In genomic region chr10:46046890-46047414, GRCm38 (mm10) we compare ENCODE assay signal across 22 mouse cellular contexts.
DNase-seq lines count a peak whose midpoint lies in the region; ATAC-seq and TF ChIP-seq lines count a peak whose summit lies in the region.
"Had no signal": no experiment of that assay in that cellular context is flagged by ENCODE, and none has a peak within 500 bp of the region (broad histone marks: within the 10 kb centered on the region; RNA-seq: fewer than 3 reads in every experiment).

No protein-coding gene starts in this region.

- WGBS in hindbrain, embryonic 16.5 days: 56% methylated on average over 8 of the region's 8 CpGs
- WGBS in hindbrain, embryonic 10.5 days: 88% methylated on average over 8 of the region's 8 CpGs
- 50% methylated on average over 8 of the region's 8 CpGs for WGBS in midbrain, embryonic 16.5 days

- peaks cover 12% of the 10 kb centered on the region for H3K4me1 ChIP-seq in hindbrain, embryonic 16.5 days (ENCODE audit: control insufficient read depth, insufficient read depth, low read depth, low read length)
- peaks cover 13% of the 10 kb centered on the region for H3K4me1 ChIP-seq in hindbrain, embryonic 10.5 days (replicated peaks)
- H3K4me1 ChIP-seq in midbrain, embryonic 16.5 days (ENCODE audit: control insufficient read depth, insufficient read depth, low read length): peaks cover 15% of the 10 kb centered on the region
- H3K4me1 ChIP-seq: embryonic facial prominence, embryonic 15.5 days; limb, embryonic 10.5 days; megakaryocyte, embryonic 14.5 days had no signal

- TF ChIP-seq CTCF in brain, embryonic 14.5 days (IDR thresholded peaks at IDR 0.05; ENCODE audit: borderline replicate concordance, extremely low read depth, insufficient read depth, insufficient read length): no peak

- DNase-seq in hindbrain, embryonic 10.5 days (ENCODE audit: low spot score): no peak
- DNase-seq in 3T3-L1 (ENCODE audit: low read depth, low spot score): peak; percentile 25
- peak; percentile 79 for DNase-seq in brain, embryonic 14.5 days (ENCODE audit: low read depth)
- no peak for DNase-seq in gastrocnemius, adult 18-20 months (ENCODE audit: low spot score)
- DNase-seq in thymus, postnatal 0 days (ENCODE audit: low spot score): no peak
- DNase-seq: adrenal gland, adult 8-10 months; cerebellum, adult 11 months; cerebellum, postnatal 25 days; heart, postnatal 14 days; kidney, adult 2 months; kidney, postnatal 10 days; liver, postnatal 0 days; right cerebral cortex, postnatal 4 days; thymus, adult 2 months had no signal

- H3K9me3 ChIP-seq in hindbrain, embryonic 16.5 days (ENCODE audit: control insufficient read depth, low read length): no peaks in the 10 kb centered on the region
- H3K9me3 ChIP-seq in hindbrain, embryonic 10.5 days: no peaks in the 10 kb centered on the region
- no peaks in the 10 kb centered on the region for H3K9me3 ChIP-seq in midbrain, embryonic 16.5 days (replicated peaks; ENCODE audit: control insufficient read depth, low read length, poor library complexity, severe bottlenecking)
- H3K9me3 ChIP-seq: embryonic facial prominence, embryonic 15.5 days; heart, embryonic 12.5 days; limb, embryonic 10.5 days; megakaryocyte, embryonic 14.5 days had no signal

- no peak overlapping the region for H3K4me2 ChIP-seq in hindbrain, embryonic 16.5 days (ENCODE audit: low read length)
- H3K4me2 ChIP-seq in midbrain, embryonic 16.5 days (ENCODE audit: low read length): no peak overlapping the region
- H3K4me2 ChIP-seq: embryonic facial prominence, embryonic 15.5 days; heart, embryonic 12.5 days had no signal

- peak overlapping the region; percentile 60; the same call in 1 of the 2 replicates for H3K27ac ChIP-seq in hindbrain, embryonic 16.5 days (ENCODE audit: low read depth, low read length)
- H3K27ac ChIP-seq in hindbrain, embryonic 10.5 days: no peak overlapping the region
- peak overlapping the region; percentile 79 for H3K27ac ChIP-seq in midbrain, embryonic 16.5 days (ENCODE audit: low read length)
- H3K27ac ChIP-seq: embryonic facial prominence, embryonic 15.5 days; limb, embryonic 10.5 days had no signal

- H3K36me3 ChIP-seq in hindbrain, embryonic 16.5 days (ENCODE audit: control insufficient read depth, insufficient read depth, low read length): no peaks in the 10 kb centered on the region
- no peaks in the 10 kb centered on the region for H3K36me3 ChIP-seq in hindbrain, embryonic 10.5 days
- H3K36me3 ChIP-seq in midbrain, embryonic 16.5 days (ENCODE audit: control insufficient read depth, insufficient read depth, low read length): no peaks in the 10 kb centered on the region
- H3K36me3 ChIP-seq: embryonic facial prominence, embryonic 15.5 days; heart, embryonic 12.5 days; limb, embryonic 10.5 days had no signal

- no peak for TF ChIP-seq POLR2A in brain, embryonic 14.5 days (IDR thresholded peaks at IDR 0.05; ENCODE audit: borderline replicate concordance, extremely low read depth, insufficient read depth, insufficient read length, poor library complexity, severe bottlenecking)

- no peaks in the 10 kb centered on the region for H3K27me3 ChIP-seq in hindbrain, embryonic 16.5 days (replicated peaks; ENCODE audit: control insufficient read depth, insufficient read depth, low read length)
- H3K27me3 ChIP-seq in hindbrain, embryonic 10.5 days (ENCODE audit: insufficient read depth, poor library complexity, severe bottlenecking): no peaks in the 10 kb centered on the region
- no peaks in the 10 kb centered on the region for H3K27me3 ChIP-seq in midbrain, embryonic 16.5 days (ENCODE audit: control insufficient read depth, insufficient read depth, low read depth, low read length)
- H3K27me3 ChIP-seq: embryonic facial prominence, embryonic 15.5 days; heart, embryonic 12.5 days; megakaryocyte, embryonic 14.5 days had no signal

- H3K4me3 ChIP-seq in hindbrain, embryonic 16.5 days (ENCODE audit: low read length): no peak overlapping the region
- H3K4me3 ChIP-seq in hindbrain, embryonic 10.5 days: no peak overlapping the region
- no peak overlapping the region for H3K4me3 ChIP-seq in midbrain, embryonic 16.5 days (ENCODE audit: low read depth, low read length)
- H3K4me3 ChIP-seq: embryonic facial prominence, embryonic 15.5 days; heart, embryonic 12.5 days; limb, embryonic 10.5 days; megakaryocyte, embryonic 14.5 days; myocyte had no signal

- no peak overlapping the region; the same call in 1 of the 2 replicates for H3K9ac ChIP-seq in hindbrain, embryonic 16.5 days (ENCODE audit: low read depth, low read length)
- 0 out of 2 replicates have a peak overlapping the region, but pooled peaks have one; percentile 3 for H3K9ac ChIP-seq in midbrain, embryonic 16.5 days (ENCODE audit: low read depth, low read length)
- H3K9ac ChIP-seq: embryonic facial prominence, embryonic 15.5 days; heart, embryonic 12.5 days; liver, postnatal 0 days had no signal

- ATAC-seq in hindbrain, embryonic 16.5 days: peak; percentile 38
- ATAC-seq in midbrain, embryonic 16.5 days: peak; percentile 47
- ATAC-seq: inflammation-experienced regulatory T-cells, adult 6 months; liver, postnatal 0 days had no signal

Comparison
In these comparisons a context has a peak if more than half of its experiments do, and no peak if none do; other contexts are left out.
1. DNase-seq: peak in 3T3-L1 (single experiment) and brain, embryonic 14.5 days (single experiment); none in hindbrain, embryonic 10.5 days (single experiment), gastrocnemius, adult 18-20 months (single experiment) and thymus, postnatal 0 days (single experiment).